Mouse (Mus musculus) heart, embryonic 10.5 days (tissue): Measurements from ENCODE around the gene Slc16a6. TPM values are rescaled to one million over a fixed set of nuclear protein-coding genes. Genes with fewer than 3 reads are reported as not detected.
A peak's percentile ranks its signal among the peaks of the same experiment; 100 is the strongest.

Experiments used
- DNase-seq: peaks from one replicate; pipeline ENCODE4 v3.0.0-alpha.2; 2017; ENCODE audit warnings: low spot score
- H3K27ac ChIP-seq: fragments of 300-500 bp; sonication (generic); 2 replicates; pipeline ENCODE4 v1.5.1; 2016; ENCODE audit warnings: mild to moderate bottlenecking
- H3K27me3 ChIP-seq: fragments of 300-500 bp; sonication (generic); 2 replicates; pipeline ENCODE4 v1.6.1; 2016; ENCODE audit warnings: mild to moderate bottlenecking; ENCODE audit not compliant: poor library complexity, insufficient read depth, severe bottlenecking
- H3K36me3 ChIP-seq: fragments of 300-500 bp; sonication (generic); 2 replicates; pipeline ENCODE4 v1.6.1; 2016; ENCODE audit warnings: mild to moderate bottlenecking, moderate library complexity
- H3K4me1 ChIP-seq: fragments of 300-500 bp; sonication (generic); 2 replicates; pipeline ENCODE4 v1.6.1; 2016; ENCODE audit warnings: mild to moderate bottlenecking
- H3K4me3 ChIP-seq: fragments of 300-500 bp; sonication (generic); 2 replicates; pipeline ENCODE4 v1.5.1; 2016; ENCODE audit warnings: mild to moderate bottlenecking, moderate library complexity
- H3K9me3 ChIP-seq: fragments of 300-500 bp; sonication (generic); 2 replicates; pipeline ENCODE4 v1.6.1; 2016; ENCODE audit warnings: mild to moderate bottlenecking, moderate library complexity
- WGBS: fragments of 180-500 bp; shearing (Covaris S2); methylation state at CpG from one replicate; pipeline ENCODE4 v1.1.7; 2016; 5-methylcytosine and 5-hydroxymethylcytosine counted together
- polyA plus RNA-seq: library from polyadenylated mRNA; unstranded; fragments of >200 nt; fragmentation: Nextera tagmentation; extraction: Ambion mirVana; gene quantifications from 2 replicates; pipeline ENCODE4 v1.2.1, GENCODE M21; 2016

The Slc16a6 gene
- polyA plus RNA-seq, 1 experiment from 2014 or later: 12.7 TPM

- H3K27ac ChIP-seq: no peak overlapping the region
- no peak overlapping the region for H3K4me3 ChIP-seq
- no peak for DNase-seq
- no peaks in the 10 kb centered on the region for H3K27me3 ChIP-seq
- H3K9me3 ChIP-seq: no peaks in the 10 kb centered on the region
- peaks cover 21% of the 10 kb centered on the region for H3K36me3 ChIP-seq
- peaks cover 18% of the 10 kb centered on the region for H3K4me1 ChIP-seq
- 84% methylated on average over 4 of the region's 4 CpGs for WGBS
Measured at GRCm38 (mm10) chr11:109465068-109465467, 8.3 kb downstream of the Slc16a6 start.

- WGBS: 30% methylated on average over 5 of the region's 5 CpGs
- peaks cover 55% of the 10 kb centered on the region for H3K36me3 ChIP-seq
- no peaks in the 10 kb centered on the region for H3K27me3 ChIP-seq
- no peak overlapping the region for H3K4me3 ChIP-seq
- peaks cover 15% of the 10 kb centered on the region; the same call in 1 of the 2 replicates for H3K4me1 ChIP-seq
- peak; percentile 83 for DNase-seq
- peak overlapping the region; percentile 53 for H3K27ac ChIP-seq
- no peaks in the 10 kb centered on the region for H3K9me3 ChIP-seq
Measured at GRCm38 (mm10) chr11:109460586-109460985, 12.8 kb downstream of the Slc16a6 start.

DNA sequence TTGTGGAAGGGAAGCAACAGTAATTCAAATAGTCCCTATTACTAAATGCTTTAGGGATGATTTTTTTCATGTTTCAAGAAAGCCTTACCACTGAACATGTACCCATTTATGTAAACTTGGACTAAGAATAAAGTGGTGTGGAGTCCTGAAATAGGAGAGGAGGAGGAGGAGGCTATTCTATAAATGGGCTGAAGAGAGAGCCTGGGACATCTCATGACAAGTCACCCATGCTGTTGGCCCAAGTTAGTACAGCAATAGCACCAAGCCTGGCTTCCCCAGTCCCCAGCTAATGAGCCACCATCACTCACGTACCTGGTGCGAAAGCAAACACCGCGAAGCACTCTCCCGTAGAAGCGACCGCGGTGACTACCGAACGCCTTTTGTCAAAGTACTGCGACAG lies 15.2 kb downstream of the Slc16a6 start:
- peaks cover 69% of the 10 kb centered on the region for H3K36me3 ChIP-seq
- 95% methylated on average over 11 of the region's 11 CpGs for WGBS

GRCm38 (mm10) chr11:109456261-109456660 lies 17.1 kb downstream of the Slc16a6 start:
- Histone ChIP-seq H3K27ac (no peak overlapping the region), H3K9me3 (no peaks in the 10 kb centered on the region), H3K27me3 (no peaks in the 10 kb centered on the region), H3K4me1 (peaks cover 15% of the 10 kb centered on the region; the same call in 1 of the 2 replicates), H3K36me3 (peaks cover 57% of the 10 kb centered on the region), H3K4me3 (no peak overlapping the region)
- 95% methylated on average over 5 of the region's 5 CpGs for WGBS
- DNase-seq: no peak

More for the DNA sequence above, 15.2 kb downstream of the Slc16a6 start:
- Histone ChIP-seq H3K27ac (no peak overlapping the region), H3K27me3 (no peaks in the 10 kb centered on the region), H3K4me3 (no peak overlapping the region), H3K9me3 (no peaks in the 10 kb centered on the region), H3K4me1 (peaks cover 15% of the 10 kb centered on the region; the same call in 1 of the 2 replicates)
- no peak for DNase-seq

DNA sequence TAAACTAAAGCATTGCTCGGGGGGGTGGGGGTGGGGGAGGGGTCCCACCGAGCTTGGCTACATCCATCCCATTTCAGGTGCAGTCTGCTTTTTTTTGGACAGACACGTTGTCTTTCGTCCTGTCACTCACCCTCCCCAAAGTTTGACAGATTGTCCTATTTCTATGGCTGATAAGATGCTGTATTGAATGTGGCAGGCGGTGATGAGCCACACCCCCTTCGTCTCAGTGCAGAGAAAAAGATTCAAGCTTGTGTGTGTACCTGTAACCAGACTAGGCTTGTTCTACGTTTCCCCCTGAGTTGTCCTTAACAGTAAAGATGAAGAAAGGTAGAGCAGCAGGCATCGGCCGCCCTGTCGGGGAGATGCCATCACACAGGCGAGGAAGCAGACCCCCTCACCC lies 22.2 kb downstream of the Slc16a6 start:
- Histone ChIP-seq H3K4me1 (no peaks in the 10 kb centered on the region), H3K27ac (no peak overlapping the region), H3K9me3 (no peaks in the 10 kb centered on the region), H3K4me3 (no peak overlapping the region), H3K27me3 (no peaks in the 10 kb centered on the region), H3K36me3 (peaks cover 31% of the 10 kb centered on the region)
- WGBS: 85% methylated on average over 11 of the region's 11 CpGs
- no peak for DNase-seq

- peaks cover 14% of the 10 kb centered on the region; the same call in 1 of the 2 replicates for H3K4me1 ChIP-seq
- no peak overlapping the region for H3K4me3 ChIP-seq
- H3K36me3 ChIP-seq: 0 out of 2 replicates have a peak, but pooled peaks cover 2% of the 10 kb centered on the region
- H3K27ac ChIP-seq: peak overlapping the region; percentile 8; the same call in 1 of the 2 replicates
- 50% methylated on average over 13 of the region's 13 CpGs for WGBS
- no peaks in the 10 kb centered on the region for H3K27me3 ChIP-seq
- DNase-seq: no peak
- H3K9me3 ChIP-seq: no peaks in the 10 kb centered on the region
Measured at GRCm38 (mm10) chr11:109445438-109446035, 27.9 kb downstream of the Slc16a6 start.

DNA sequence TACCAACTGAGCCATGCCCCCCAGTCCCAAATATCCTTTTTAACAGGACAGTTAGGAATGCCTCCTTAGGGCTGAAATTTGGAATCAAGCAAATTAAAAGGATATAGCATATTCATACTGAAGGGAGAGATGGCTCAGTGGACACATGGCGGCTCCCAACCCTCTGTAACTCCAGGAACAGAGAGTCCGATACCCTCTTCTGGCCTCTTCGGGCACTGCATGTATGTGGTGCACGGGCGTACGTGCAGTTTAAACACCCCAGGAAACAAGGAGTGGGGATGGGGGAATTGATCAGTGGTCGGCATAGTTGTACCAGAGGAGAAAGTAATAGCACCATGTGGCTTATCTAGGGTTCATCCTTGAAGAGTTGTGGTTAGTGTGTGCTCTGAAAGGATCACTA lies 28.8 kb downstream of the Slc16a6 start:
- Histone ChIP-seq H3K36me3 (0 out of 2 replicates have a peak, but pooled peaks cover under 1% of the 10 kb centered on the region), H3K27me3 (no peaks in the 10 kb centered on the region), H3K27ac (0 out of 2 replicates have a peak overlapping the region, but pooled peaks have one; percentile 8), H3K4me1 (peaks cover 19% of the 10 kb centered on the region), H3K4me3 (no peak overlapping the region), H3K9me3 (no peaks in the 10 kb centered on the region)
- WGBS: 56% methylated on average over 7 of the region's 7 CpGs
- no peak for DNase-seq

DNA sequence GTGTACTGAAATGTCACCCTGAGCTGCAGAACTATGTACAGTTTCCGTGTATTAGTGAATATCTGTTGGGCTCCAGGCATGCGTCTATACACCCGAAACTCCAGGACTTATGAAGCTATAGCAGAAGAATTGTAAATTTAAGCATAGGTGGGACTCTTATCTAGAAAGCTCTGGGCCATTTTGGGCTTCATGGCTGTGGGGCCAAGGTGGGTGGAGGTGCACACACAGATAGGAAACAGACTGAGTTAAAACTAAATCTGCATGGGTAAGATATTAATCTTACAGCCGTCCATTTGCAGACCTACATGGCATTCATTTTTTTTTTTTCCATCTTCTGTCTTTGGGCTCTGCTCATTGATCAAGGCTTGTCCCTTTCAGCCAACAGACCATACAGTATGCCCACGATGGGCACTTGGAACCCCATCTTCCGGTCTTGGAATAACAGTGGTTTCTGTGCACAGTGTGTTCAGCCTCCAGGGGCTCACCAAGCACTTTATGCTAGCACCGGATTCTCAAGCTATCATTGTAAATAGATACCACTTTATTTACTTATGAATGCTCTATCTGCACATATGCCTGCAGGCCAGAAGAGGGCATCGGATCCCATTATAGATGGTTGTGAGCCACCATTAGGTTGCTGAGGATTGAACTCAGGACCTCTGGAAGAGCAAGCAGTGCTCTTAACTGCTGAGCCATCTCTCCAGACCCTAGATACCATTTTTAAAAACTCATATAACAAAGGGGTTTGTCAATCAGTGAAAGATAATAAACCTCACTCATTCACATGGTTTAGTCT lies 29.7 kb downstream of the Slc16a6 start:
- Histone ChIP-seq H3K4me1 (peaks cover 25% of the 10 kb centered on the region), H3K9me3 (no peaks in the 10 kb centered on the region), H3K36me3 (no peaks in the 10 kb centered on the region), H3K27me3 (no peaks in the 10 kb centered on the region), H3K4me3 (no peak overlapping the region), H3K27ac (no peak overlapping the region)
- WGBS: 89% methylated on average over 8 of the region's 8 CpGs
- no peak for DNase-seq

- DNase-seq: no peak
- peaks cover 25% of the 10 kb centered on the region for H3K4me1 ChIP-seq
- H3K36me3 ChIP-seq: peaks cover 8% of the 10 kb centered on the region
- H3K4me3 ChIP-seq: no peak overlapping the region
- H3K27ac ChIP-seq: no peak overlapping the region
- no peaks in the 10 kb centered on the region for H3K27me3 ChIP-seq
- H3K9me3 ChIP-seq: no peaks in the 10 kb centered on the region
- WGBS: 36% methylated on average over 5 of the region's 5 CpGs
Measured at GRCm38 (mm10) chr11:109442166-109442730, 31.1 kb downstream of the Slc16a6 start.

DNA sequence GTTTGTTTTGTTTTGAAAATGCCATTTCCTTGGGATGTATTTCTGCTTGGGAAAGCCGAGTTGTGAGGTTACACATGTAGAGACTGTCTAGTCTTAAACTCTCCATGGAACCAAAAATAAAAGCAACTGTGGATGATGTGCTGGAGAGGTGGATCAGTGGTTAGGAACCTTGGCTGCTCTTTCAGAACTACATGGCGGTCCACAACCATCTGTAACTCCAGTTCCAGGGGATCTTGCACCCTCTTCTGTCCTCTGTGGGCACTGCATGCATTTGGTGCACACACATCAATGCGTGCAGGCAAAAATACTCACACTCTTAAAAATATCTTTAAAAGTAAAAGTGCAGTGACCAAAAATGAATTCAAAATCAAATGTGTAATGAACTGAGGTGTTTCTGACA lies 32.3 kb downstream of the Slc16a6 start:
- H3K27ac ChIP-seq: no peak overlapping the region

DNA sequence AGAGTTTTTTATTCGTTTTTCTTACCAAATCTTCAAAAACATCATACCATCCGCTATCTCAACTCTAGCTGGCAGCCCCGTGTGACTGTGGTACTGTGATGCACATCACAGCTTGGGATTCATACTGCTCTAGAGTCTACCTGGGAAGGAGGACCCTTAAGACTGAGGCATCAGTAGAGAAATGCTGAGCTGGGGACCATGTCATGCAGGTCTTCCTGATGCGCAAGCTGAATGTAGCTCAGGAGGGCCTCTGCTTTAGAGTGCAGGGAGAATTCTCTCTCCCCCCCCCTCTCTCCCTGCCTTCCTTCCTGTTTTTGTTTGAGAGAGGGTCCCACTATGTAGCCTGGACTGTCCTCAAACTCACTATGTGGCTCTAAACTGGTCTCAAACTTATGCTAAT lies 32.8 kb downstream of the Slc16a6 start:
- H3K4me1 ChIP-seq: peaks cover 27% of the 10 kb centered on the region
- H3K9me3 ChIP-seq: no peaks in the 10 kb centered on the region
- no peak overlapping the region for H3K27ac ChIP-seq
- H3K27me3 ChIP-seq: no peaks in the 10 kb centered on the region
- WGBS: 51% methylated on average over 4 of the region's 4 CpGs
- H3K4me3 ChIP-seq: peak overlapping the region; percentile 72
- no peak for DNase-seq
- H3K36me3 ChIP-seq: peaks cover 19% of the 10 kb centered on the region

More for the DNA sequence above, 32.3 kb downstream of the Slc16a6 start:
- Histone ChIP-seq H3K27me3 (no peaks in the 10 kb centered on the region), H3K4me3 (no peak overlapping the region), H3K4me1 (peaks cover 29% of the 10 kb centered on the region), H3K9me3 (no peaks in the 10 kb centered on the region), H3K36me3 (peaks cover 16% of the 10 kb centered on the region)
- 58% methylated on average over 3 of the region's 3 CpGs for WGBS
- DNase-seq: no peak

- 1% methylated on average over 32 of the region's 32 CpGs for WGBS
- Histone ChIP-seq H3K4me3 (peak overlapping the region; percentile 72), H3K4me1 (peaks cover 20% of the 10 kb centered on the region), H3K27me3 (no peaks in the 10 kb centered on the region), H3K36me3 (peaks cover 26% of the 10 kb centered on the region), H3K27ac (peak overlapping the region; percentile 87), H3K9me3 (no peaks in the 10 kb centered on the region)
- peak; percentile 91 for DNase-seq
Measured at GRCm38 (mm10) chr11:109439829-109440340, 33.5 kb downstream of the Slc16a6 start.

DNA sequence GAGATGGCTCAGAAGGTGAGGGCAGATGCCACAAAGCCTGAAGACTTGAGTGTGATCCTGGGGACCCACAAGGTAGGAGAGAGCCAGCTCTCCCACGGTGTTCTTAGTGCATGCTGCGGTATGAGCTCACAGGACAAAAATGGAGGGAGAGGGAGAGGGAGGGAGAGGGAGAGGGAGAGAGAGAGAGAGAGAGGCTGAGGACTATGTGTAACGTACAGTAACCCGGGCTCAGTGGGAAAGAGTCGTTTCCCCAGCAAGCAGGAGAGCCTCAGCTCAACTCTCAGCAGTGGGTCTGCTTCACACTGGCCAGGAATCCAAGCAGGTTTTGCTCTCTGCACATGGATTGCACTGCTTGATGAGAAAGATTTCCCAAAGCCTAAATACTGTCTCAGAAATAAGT lies 34.2 kb downstream of the Slc16a6 start:
- H3K4me1 ChIP-seq: peaks cover 16% of the 10 kb centered on the region
- no peak for DNase-seq
- 16% methylated on average over 5 of the region's 5 CpGs for WGBS
- H3K27me3 ChIP-seq: no peaks in the 10 kb centered on the region
- peak overlapping the region; percentile 87; the same call in 1 of the 2 replicates for H3K27ac ChIP-seq
- no peaks in the 10 kb centered on the region for H3K9me3 ChIP-seq
- peak overlapping the region; percentile 72 for H3K4me3 ChIP-seq
- H3K36me3 ChIP-seq: peaks cover 33% of the 10 kb centered on the region
